Mouse (Mus musculus): Measurements from ENCODE around the gene Arhgap8. TPM values are rescaled to one million over a fixed set of nuclear protein-coding genes. Genes with fewer than 3 reads are reported as not detected.

The Arhgap8 gene
- total RNA-seq, 2 experiments from 2014 or later: 0.64 TPM; not detected in 1

DNA sequence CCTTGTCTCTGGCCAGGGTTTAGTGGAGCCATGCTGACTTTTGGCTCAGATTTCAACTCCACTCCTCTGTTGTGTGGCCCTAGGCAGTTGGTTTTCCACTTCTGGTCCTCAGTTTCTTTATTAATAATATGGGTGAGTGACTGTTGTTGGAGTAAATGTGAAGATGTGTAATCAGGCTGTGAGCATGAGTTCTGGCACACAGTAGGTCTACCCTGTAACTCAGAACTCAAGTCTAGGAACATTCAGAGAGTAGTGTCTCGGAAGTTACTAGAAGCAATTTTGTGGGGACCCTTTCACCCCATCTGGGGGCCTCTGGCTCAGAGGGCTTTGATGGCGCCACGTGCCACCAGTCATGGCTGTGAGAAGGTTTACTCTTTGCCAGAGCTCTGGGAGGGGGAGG, 37.6 kb upstream of the Arhgap8 start:
- no peak for DNase-seq (ENCODE audit: low spot score in 2 of 2)

DNA sequence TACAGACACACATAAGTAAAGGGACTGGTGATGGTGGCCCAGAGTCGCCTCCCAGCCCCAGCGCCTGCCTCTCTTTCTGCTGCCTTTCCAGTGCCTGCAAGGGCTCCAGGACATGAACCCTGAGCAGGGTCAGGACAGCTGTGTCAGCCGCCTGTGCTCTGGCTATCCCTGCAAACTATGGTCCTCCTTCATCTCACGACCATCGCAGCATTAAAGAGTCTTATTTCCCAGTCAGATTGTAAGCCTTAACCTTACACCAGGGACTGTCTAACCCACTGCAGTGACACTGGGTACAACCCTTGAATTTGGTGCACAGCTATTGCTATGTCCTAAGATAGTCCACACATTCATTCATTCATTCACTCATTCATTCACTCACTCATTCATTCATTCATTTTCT, 37.0 kb upstream of the Arhgap8 start:
- TF ChIP-seq CTCF (conservative IDR thresholded peaks at IDR 0.05): no peak
- no peak for DNase-seq (ENCODE audit: low spot score in 2 of 2)
- Histone ChIP-seq H3K4me3 (no peak overlapping the region), H3K27ac (no peak overlapping the region)

More for the DNA sequence above, 37.6 kb upstream of the Arhgap8 start:
- no peak for TF ChIP-seq CTCF (conservative IDR thresholded peaks at IDR 0.05)
- H3K4me3 ChIP-seq: no peak overlapping the region
- H3K27ac ChIP-seq: no peak overlapping the region

DNA sequence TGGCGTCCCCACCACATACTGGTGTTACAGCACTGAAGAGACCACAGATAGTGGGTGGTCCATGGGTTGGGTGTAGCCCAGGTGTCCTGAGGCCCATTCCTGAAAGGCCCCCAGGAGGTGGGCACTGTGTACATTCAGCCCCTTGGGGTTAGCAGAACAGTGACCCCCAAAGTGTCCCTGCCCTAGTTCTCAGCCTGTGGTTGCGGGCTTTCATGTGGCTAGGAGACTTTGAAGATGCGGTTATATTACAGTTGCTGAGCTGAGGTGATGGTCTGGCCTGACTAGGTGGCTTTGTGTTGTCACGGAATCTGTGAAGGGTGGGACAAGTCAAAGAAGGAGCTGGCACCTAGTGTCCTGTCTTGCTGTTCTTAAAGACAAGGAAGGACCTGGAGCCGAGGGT, 35.3 kb upstream of the Arhgap8 start:
- Histone ChIP-seq H3K4me3 (no peak overlapping the region), H3K27ac (no peak overlapping the region)
- TF ChIP-seq CTCF (conservative IDR thresholded peaks at IDR 0.05): no peak
- no peak for DNase-seq (ENCODE audit: low spot score in 2 of 2)

DNA sequence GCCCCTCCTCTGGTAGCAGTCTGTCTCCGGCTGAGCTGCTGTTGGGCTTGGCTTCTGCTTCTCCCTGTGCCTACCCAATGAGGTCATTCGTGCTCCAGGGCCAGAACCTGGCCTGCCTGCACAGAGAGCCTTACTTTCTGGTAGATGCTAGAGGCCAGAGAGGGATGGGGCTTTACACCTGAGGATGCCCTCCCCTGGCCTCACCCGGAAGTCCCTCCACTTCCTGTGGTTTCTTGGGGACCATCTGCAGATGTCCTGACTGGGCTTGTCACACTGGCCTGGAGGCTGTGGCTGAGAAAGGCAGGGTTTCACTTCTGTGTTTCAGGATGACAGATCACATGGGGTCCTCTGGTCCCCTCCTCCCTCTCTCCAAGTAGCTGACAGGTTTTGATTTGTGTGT, 34.4 kb upstream of the Arhgap8 start:
- Histone ChIP-seq H3K27ac (no peak overlapping the region), H3K4me3 (no peak overlapping the region)
- TF ChIP-seq CTCF (conservative IDR thresholded peaks at IDR 0.05): no peak
- DNase-seq (ENCODE audit: low spot score in 2 of 2): no peak

DNA sequence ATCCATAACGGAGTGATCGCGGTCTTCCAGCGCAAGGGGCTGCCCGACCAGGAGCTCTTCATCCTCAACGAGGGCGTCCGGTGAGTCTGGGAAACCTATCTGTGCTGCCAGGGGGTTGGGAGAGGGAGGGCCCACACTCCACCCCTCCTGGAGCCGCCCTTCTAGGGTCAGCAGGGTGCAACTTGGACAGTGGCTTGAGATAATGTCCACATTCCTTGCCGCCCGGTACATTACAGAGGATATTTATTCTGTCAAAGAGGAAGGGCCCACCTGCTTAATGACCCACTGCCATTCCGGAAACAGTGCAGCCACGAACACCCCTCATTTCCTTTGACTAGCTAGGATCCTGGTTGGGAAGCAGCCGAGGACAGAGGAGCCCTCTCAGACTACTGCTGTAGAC, 31.9 kb upstream of the Arhgap8 start:
- no peak for DNase-seq (ENCODE audit: low spot score in 2 of 2)
- no peak overlapping the region for H3K27ac ChIP-seq
- H3K4me3 ChIP-seq: no peak overlapping the region
- TF ChIP-seq CTCF (conservative IDR thresholded peaks at IDR 0.05): no peak

DNA sequence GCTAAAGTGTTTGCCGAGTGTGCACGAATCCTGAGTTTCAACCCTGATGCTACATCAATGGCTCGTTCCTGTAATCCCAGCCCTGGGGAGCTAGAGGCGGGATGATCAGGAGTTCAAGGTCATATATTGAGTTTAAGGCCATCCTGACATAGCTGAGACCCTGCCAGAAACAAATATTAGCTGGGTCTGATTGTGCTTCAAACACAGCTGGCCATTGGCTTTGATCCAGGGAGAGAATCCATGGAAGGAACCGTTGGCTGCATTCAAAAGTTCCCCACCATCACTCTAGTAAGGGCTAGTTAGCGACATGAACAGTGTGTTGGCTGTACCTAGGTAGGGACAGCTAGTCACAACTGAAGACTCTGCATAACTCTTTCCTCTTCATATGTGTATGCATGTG, 30.5 kb upstream of the Arhgap8 start:
- Histone ChIP-seq H3K4me3 (no peak overlapping the region), H3K27ac (no peak overlapping the region)
- TF ChIP-seq CTCF (conservative IDR thresholded peaks at IDR 0.05): no peak
- DNase-seq (ENCODE audit: low spot score in 2 of 2): no peak

DNA sequence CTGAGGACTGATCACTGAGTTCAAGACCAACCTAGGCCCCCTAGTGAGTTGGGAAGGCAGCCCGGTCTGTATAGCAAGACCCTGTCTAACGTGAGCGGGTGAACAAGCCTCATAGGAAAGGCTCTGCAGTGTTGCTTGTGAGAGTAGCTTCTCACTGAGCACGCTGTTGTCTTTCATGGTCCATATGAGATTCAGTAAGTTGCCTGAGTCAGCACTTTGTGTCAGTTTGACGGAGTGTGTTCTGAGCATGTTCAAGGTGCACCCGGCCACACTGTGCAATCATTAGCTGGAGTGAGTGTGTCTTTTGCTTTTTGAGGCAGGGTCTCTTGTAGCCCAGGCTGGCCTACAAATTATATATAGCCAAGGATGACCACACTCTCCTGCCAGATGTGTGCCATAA, 28.3 kb upstream of the Arhgap8 start:
- DNase-seq (ENCODE audit: low spot score in 2 of 2): no peak
- H3K27ac ChIP-seq: no peak overlapping the region
- no peak overlapping the region for H3K4me3 ChIP-seq
- TF ChIP-seq CTCF (conservative IDR thresholded peaks at IDR 0.05): no peak

DNA sequence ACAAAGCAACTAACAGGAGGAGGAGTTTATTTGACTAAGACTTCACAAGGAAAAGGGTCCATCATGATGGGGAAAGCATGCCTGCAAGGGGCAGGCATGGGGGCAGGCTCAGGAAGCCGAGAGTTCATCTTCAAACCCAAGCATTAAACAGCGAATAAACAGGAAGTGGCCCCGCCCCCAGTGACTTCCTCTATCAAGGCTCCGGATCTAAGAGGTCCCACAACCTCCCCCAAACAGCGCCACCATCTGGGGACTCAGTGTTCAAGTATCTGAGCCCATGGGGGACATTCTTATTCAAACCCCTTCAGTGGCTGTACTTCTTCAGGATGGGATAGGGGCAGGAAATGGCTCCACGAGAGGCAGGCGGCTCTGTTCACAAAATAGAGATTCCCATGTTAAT, 27.2 kb upstream of the Arhgap8 start:
- TF ChIP-seq CTCF (conservative IDR thresholded peaks at IDR 0.05): no peak
- H3K4me3 ChIP-seq: no peak overlapping the region
- DNase-seq (ENCODE audit: low spot score in 2 of 2): no peak
- no peak overlapping the region for H3K27ac ChIP-seq

DNA sequence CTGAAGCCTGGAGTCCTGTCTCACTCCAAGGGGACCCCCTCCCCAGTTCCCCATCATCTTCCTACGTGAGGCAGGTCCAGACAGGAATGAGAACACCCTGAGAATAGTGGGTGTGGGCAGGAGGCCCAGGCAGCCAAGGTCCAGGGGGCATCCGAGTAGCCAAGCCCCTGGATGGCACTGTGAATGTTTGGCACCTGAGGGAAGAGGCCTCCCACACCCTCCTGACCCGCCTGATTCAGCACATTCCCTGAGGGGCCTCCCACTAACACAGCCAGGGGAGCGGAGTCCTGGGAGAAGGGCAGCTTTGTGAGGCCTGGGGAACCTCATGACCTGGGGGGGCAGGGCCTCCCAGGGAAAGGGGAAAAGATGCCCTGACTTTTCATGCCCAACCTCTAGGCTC, 23.8 kb upstream of the Arhgap8 start:
- TF ChIP-seq CTCF (conservative IDR thresholded peaks at IDR 0.05): no peak
- no peak overlapping the region for H3K4me3 ChIP-seq
- DNase-seq (ENCODE audit: low spot score in 2 of 2): no peak
- H3K27ac ChIP-seq: no peak overlapping the region

DNA sequence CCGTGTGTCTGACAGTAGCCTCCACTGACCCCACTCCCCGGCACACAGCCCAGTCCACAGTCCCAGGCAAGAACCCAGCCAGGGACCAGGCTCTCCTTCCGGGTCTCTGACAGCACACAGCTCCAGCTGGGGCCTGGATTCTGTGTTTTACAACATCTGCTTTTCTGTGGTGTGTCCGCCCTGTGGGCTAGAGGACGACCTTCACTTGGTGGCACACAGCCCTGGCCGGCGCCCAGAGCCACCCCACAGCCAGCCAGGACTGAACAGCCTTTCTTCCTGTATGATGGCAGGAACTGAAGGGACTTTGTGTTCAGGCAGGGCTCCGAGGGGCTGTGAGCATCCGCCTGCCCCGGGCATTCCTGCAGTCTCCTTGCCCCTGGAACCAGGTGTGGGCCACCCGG, 22.2 kb upstream of the Arhgap8 start:
- no peak for TF ChIP-seq CTCF (conservative IDR thresholded peaks at IDR 0.05)
- Histone ChIP-seq H3K27ac (peak overlapping the region; percentile 77), H3K4me3 (no peak overlapping the region)
- peak; percentile 40 to 56 for DNase-seq (ENCODE audit: low spot score in 2 of 2)

DNA sequence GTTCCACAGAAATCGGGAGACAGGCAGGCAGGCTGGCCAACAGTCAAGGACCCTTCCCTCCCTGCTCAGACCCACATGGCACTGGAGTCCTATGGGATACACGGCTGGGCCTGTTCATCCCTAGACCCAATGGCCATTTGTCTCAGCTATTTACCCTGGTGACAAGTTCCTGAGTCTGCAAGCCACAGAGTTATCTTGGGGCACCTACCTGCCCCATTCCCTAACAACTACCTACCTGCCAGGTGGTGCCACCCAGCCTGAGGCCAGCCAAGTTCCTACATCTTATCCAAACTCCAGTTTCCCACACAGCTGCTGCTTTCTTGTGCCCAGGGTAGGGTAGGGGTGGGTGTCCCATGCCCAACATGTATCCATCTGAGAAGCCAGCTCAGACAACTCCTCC, 21.7 kb upstream of the Arhgap8 start:
- Histone ChIP-seq H3K27ac (peak overlapping the region; percentile 77), H3K4me3 (no peak overlapping the region)
- no peak for DNase-seq (ENCODE audit: low spot score in 2 of 2)
- no peak for TF ChIP-seq CTCF (conservative IDR thresholded peaks at IDR 0.05)

DNA sequence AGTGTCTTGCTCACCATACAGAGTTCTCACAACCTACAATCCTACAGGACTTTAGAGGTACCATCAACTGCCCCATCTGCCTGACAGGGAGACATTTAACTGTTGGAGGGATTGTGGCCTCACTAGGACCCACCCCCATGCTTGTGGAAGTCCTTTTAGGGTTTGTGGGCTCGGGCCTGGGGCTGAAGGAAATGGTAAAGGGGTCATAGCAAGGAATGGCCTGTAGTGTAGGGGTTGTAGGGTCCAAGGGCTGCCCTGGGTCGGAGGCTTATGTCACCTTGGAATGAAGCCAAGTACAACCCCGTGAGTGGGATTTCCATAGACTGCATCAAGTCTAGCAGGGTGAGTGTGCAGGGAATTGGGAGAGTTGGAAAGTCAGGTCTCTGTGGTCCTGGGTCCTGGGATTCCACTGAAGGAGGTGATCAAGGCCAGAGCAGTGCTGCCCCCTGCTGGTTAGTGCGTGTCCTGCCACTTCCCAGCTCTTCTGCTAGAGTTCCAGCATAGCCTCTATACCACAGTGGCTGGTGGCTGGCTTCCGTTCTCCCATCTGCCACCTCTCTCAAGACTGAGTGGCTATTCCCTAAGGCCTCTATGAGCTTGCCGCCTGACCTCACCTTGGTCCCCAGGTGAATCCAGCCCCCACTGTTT, 19.6 kb upstream of the Arhgap8 start:
- Histone ChIP-seq H3K4me3 (no peak overlapping the region), H3K27ac (no peak overlapping the region)
- peak; percentile 85 for TF ChIP-seq CTCF (conservative IDR thresholded peaks at IDR 0.05)
- peak in 1 of 2 experiments; percentile 48 for DNase-seq (ENCODE audit: low spot score in 2 of 2)

DNA sequence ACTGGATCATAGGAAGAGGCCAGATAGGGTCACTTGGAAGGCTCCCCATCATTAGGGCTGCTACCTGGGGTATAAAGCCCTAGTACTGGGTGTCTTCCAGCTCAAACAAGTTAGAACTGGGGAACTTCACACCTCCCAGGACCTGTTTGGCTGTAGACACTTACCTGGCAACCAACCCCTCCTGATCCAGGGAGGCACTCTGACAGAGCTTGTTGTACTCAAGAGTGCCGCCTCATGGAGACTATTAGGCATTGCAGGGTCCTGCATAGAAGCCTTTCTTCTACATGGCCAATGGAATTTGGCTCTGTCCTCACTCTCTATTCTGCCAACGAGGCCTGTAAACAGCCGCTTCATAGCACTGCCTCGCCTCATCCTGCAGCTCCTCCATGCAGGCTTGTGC, 17.9 kb upstream of the Arhgap8 start:
- peak; percentile 52 for DNase-seq (ENCODE audit: low spot score in 2 of 2)
- peak; percentile 87 for TF ChIP-seq CTCF (conservative IDR thresholded peaks at IDR 0.05)
- Histone ChIP-seq H3K27ac (0 out of 2 replicates have a peak overlapping the region, but pooled peaks have one; percentile 20), H3K4me3 (no peak overlapping the region)
